Mouse (Mus musculus) kidney, adult 8-10 months (tissue): ENCODE results near the gene Jph3.

ENCODE experiments used
- DNase-seq, 2 experiments: peaks; one replicate each; pipeline ENCODE4 v3.0.0; 2022

Gene Jph3

DNA sequence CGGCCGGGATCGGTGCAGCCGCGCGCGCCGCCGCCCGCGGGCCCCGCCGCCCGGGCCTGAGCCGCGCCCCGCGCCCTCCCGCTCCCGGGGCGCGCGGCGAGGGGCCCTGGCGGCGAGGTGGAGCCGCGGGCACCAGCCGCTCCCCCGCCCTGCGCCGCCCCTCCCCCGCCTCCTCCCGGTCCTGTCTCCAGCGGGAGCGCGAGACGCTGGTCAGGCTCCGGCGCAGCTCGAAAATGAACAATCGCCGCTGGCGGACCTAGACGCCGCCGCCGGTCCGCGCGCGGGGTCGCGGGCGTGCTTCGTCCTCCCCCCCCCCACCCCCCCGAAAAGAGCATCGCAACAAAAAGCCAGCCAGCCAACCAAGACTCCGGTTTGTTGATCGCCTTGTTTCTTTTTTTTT is 747 bp downstream of the Jph3 start:
- no peak for DNase-seq

DNA sequence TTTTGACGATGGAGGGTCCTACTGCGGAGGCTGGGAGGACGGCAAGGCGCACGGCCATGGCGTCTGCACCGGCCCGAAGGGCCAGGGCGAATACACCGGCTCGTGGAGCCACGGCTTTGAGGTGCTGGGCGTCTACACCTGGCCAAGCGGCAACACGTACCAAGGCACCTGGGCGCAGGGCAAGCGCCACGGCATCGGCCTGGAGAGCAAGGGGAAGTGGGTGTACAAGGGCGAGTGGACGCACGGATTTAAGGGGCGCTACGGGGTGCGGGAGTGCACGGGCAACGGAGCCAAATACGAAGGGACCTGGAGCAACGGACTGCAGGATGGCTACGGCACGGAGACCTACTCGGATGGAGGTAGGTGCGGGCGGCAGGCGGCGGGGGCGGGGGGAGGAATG is 1.2 kb downstream of the Jph3 start:
- no peak for DNase-seq

DNA sequence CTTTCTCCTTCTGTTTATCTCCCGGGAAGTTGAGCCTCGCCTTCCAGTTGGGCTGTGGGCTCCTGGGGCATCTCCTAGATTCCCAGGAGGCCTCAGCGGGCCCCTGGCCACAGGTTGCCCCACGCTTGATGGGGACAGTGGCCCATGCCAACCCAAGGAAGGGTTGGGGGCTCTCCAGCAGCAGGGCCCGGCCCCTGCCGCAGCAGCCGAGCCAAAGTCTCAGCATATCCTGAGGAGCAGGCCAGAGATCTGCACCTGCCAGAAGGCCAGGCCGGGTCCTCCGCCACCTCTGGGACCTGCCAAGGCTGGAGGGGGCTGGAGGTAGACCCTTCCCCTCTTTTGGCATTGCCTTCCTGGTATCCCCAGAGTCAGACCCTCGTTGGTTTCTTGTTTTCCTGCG is 1.6 kb downstream of the Jph3 start:
- DNase-seq, result no peak

DNA sequence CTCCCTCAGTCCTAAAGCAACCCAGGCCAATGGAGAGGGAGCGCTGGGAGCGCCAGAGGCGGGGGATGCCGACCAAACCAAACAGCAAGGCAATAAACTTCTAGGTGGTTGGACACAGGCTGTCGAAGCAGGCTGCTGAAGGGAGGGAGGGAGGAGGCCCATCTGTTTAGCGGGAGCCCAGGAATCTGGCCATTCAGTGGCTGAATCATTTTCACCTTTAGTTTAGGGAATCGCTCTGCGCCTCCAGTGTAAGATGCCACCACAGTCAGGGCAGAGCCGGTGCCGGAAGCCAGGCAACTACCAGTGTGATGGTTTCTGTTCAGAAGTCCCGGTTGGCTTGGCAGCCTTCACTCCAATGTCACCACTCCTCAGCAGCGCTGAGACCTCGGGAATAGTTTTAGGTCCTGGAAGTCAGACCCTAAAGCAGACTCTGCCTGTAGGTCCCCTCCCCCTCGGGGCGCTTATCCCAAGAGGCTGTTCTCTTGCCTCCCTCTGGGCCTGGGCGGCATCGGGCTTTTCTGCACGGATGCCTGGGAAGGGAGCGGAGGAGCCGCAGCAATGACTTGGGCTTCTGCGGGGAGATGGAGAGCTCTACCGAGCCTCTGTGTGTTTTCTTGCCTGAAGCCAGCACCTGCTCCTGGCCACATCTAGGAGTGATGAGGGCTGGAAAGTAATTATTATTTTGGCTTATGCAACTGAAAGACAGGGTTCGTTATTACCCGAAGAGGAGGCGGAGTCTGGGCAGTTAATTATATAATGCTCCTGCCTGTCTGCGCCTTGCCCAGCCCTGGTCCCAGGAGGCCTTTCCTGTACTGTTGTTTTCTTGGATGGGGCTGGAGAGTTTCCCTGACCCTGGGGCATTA is 2.3 kb downstream of the Jph3 start:
- DNase-seq, result no peak

DNA sequence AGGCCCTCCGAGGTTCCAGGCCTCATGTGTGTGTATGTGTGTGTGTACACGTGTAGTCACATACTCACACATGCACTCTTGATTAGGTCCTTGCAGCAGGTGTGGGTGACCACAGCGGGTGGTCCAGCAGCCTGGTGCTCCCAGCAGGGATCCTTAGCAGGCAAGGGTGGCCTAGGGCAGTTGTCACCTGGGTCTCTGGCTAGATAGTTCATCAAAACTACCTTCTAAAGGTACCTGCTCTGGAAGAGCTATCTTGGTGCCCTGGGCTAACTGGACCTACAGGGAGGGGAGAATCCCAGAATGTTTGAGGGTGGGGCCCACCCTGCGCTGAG is 2.9 kb downstream of the Jph3 start:
- DNase-seq, result no peak

DNA sequence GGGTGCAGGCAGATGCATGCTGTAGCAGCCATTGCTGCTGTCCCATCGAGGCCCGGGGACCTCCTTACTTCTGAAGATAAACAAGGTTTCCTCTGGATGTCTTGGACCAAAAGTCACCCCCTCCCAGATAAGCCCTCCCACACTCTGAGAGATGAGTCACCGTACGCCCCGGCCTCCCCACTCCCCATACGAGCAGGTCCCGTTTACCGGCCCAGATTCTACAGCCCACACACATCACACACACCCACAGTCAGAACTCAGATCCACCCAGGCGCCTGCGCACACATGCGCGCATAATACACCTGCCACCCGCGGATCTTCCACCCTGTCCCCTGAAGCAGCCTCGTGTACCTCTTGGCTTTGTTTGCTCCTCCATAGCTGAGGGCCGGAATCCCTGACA is 4.8 kb downstream of the Jph3 start:
- no peak for DNase-seq

DNA sequence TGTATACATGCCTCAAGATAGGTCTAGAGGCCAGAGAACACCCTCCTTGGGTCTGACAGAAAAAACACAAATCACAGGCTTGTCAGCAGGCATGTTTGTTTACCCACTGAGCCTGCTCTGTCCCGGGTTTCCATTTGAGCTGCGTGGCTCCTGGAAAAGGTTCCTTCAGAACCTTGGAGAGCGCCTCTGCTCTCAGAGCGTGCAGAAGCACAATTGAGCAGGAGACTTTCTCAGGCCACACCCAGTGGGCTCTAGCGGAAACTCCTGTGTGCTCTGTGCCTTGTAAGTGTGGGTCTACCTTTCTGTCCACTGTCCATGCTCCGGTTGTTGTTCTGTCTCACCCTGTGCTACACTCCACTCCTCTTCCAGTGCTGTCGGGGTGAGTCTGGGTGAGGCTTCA is 6.8 kb downstream of the Jph3 start:
- DNase-seq, result peak in 1 of 2 experiments; percentile 35

DNA sequence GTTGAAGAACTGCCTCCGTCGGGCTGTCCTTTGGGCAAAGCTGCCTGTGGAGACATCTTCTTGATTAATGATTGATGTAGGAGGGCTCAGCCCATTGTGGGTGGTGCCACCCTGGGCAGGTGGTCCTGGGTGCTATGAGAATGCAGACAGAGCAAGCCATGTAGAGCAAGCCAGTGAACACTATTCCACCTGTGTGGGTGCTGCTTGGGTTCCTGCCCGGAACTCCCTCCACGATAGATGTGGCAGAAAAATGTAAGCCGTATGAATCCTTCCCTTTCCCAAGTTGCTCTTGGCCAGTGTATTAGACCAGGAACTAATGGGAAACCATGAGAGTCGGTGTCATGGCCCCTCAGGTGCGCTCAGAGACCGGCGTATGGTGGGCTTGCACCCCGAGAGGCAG is 11.3 kb downstream of the Jph3 start:
- DNase-seq, result no peak

DNA sequence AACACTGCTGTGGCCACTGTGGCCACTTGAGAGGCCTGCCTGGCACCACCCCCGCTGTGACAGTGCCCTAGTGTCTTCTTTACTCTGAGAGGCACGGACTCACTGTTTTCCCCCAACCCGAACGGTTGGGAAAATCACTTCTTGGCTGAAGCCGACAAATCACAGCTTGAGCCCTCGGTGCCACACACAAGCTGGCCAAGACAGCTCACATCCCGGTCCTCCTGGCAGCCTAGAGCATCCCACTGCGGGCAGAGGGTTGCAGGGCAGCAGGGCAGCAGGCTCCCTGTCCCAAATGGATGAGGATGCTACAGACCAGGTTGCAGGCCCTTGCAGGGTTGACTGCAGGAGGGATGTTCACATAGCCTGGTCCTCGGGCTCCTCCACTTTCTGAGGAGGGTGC is 20.1 kb downstream of the Jph3 start:
- no peak for DNase-seq

DNA sequence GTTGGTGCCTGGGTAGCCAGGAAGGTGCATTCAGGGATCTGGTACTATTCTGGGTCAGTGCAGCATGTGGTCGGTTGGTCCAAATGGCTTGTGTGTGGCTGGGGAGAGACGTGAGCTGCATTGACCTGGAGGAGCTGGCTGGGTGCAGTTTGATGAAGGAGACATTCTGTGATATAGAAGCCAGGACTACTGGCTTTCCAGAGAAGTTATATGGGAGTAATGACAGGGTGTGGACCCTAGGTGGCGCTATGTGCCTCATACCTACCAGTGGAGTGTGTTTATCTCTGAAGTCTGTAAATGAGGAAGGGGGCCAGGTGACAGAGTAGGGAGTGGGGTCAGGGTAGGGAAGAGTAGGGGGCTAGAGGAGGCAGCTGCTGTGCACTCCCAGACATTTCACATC is 21.1 kb downstream of the Jph3 start:
- DNase-seq, result no peak

DNA sequence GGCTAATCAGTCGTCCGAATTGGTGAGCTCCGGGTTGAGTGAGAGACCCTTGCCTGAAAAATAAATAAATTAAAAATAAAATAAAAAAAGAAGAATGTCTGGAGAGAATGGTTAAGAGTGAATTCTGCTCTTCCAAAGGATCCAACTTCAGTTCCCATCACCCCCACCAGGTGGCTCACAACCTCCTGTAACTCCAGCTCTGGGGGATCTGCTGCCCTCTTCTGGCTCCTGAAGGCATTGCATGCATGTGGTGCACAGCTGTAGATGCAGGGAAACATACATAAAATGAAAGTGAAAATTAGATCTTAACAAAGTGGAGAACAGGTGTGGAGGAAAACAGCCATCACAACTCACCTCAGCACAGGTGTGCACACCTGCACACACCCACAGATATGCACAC is 22.0 kb downstream of the Jph3 start:
- DNase-seq, result peak; percentile 4 to 64

DNA sequence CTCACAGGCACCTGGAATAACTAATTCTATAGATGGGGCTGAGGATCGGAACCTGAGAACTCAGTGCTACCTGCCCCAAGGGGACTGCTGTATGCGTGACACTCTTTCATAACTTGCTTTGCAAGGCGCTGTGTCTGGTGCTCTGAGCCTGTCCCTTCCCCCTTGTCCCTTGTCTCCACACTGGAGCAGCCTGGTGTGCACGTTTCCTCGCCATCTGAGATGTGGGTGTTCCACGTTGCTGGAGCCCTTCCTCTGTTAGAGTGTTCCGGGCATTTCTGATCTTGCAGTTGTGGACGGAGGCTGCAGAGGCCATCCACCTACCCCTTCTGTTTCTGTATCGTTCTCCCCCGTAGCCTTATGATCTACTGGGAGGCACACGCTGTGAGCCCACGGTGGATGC is 29.0 kb downstream of the Jph3 start:
- DNase-seq, result no peak

DNA sequence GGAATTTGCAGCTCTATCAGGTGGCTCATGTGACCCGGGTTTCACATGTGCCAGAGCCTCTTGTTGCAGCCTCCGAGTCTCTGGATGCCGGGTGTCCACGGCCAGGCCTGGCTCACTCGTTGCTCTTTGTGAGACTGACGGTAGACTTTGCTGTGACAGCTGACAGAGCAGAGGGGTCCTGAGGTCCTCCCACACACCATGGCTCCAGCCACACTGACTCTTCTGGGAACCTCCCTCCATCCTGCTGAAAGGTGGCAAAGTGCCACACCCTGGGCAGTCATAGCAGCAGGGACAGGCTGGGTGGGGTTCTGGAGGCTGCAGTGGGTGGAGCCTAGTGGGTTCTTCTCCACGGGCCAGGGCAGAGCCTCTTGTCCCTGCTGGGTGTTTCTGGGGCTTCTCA is 31.1 kb downstream of the Jph3 start:
- no peak for DNase-seq

DNA sequence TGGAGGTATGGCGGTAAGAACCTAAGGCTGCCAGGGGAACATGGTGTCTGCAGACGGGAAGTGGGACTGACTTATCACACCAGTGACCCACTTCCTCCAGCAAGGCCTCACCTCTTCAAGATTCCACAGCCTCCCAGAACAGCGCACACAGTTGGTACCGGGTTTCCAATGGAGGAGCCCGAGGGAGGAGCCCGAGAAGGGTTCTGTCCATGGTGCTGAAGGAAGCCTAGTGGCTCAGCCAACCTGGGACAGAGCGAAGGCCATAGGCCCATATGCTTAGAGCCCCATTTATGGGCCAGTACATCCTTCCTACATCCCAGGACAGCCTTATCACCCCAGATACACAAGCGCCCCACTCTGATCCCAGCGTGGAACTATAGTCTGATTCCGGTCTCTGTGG is 32.1 kb downstream of the Jph3 start:
- peak in 1 of 2 experiments; percentile 9 for DNase-seq

DNA sequence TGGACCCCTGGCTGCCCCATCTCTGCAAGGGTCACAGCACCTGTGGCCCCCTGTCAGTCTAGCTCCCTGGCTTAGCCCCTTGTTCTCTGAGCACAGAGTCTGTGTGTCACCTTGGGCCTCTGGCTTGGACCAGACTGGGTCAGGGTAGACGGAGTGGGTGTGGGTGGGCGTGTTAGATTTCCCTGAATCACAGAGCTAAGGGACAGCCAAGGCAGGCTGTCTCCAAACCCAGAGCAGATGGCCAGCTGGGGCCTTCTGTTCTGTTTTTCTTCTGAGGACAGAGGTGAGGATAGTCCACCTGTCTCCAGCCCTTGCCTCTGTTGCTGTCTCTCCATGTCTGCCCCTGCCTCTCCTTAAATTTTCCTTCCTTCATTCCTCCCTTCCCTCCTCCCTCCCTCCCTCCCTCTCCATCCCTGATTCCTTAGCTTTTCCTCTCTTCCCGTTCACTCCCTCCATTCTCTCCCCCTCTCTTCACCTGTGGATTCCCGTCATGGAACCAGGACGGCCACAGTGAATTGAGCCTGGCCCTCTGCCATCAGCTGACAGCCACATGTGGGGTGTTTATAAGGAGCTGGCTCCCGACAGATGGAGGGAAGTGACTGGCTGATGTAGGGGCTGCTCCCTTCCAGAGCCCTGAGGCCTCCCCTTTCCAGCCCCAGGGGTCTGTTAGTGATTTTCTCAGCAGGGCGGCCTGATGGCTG is 33.7 kb downstream of the Jph3 start:
- no peak for DNase-seq

DNA sequence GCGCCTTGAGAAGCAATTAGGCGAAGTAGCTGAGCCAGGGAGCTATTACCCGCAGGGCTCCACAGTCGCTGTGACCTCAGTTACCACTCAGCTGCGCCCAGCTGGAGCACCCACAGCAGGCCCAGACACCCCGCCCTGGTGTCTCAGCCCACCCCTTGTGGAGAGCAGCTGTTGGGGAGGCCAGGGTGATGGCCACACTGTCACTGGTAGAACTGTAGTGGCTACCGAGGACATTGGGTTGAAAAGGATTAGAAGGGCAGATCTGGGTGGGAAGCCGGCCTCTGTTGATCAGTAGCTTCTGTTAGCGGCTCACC is 34.2 kb downstream of the Jph3 start:
- DNase-seq, result no peak

DNA sequence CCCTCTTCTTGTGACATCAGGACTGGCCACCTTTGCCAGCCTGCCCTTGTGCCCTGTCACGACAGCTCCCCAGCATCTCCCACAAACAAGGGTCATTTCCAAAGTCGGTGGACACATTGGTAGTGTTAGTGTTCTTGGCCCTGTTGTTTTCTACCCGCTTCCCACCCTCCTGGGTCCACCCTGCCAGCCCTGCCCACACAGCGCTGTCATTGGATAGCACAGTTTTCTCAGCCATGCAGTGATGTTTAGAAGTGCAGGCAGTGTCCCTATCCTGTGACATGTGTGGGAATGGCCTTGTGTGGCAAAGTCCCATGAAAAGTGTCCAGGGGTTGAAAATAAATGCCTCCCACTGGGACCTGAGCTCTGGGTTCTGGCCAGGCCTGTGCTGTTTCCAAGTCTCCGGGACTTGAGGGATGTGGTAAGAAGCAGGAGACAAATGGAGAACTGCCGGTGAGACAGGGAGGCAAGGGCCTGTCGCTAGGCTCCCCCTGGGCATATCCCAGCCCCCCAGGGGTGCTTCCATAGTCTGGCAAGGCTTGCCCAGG is 36.2 kb downstream of the Jph3 start:
- no peak for DNase-seq

DNA sequence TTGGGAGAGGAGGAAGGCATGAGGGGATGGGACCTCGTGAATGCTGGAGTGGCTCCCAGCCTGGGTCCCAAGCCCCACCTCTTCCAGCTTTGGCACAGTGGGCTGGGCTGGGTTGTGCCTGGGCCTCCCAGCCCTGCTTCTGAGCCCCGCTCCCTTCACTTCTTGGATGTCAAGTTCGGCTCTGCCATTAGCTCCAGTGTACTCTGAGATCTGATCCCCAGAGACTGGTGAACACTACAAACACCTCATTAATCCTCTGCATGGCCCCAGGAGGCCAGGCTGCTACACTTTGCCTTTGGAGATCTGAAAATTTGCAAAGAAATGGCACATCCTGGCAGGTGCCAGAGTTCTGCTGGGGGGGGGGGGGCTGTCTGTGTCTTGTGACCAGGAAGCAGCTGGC is 39.7 kb downstream of the Jph3 start:
- no peak for DNase-seq

DNA sequence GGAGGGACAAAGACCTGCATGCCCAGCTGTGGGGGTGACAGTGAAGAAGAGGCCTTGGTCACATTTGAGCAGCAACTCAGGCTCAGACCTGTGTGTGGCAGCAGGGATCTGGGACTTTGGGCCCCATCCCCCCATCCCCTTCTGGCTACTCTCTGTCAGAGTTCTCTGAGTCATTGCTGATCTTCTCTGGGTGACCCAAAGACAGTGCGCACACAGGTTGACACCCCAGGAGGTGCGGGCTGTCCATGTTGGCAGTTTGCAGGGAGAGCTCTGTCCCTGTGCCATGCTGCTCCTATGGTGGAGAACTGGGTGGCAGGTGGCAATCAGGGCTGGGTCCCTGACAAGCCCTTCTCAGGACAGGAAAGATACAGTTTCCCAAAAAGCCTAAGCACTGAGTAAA is 40.2 kb downstream of the Jph3 start:
- DNase-seq, result no peak

DNA sequence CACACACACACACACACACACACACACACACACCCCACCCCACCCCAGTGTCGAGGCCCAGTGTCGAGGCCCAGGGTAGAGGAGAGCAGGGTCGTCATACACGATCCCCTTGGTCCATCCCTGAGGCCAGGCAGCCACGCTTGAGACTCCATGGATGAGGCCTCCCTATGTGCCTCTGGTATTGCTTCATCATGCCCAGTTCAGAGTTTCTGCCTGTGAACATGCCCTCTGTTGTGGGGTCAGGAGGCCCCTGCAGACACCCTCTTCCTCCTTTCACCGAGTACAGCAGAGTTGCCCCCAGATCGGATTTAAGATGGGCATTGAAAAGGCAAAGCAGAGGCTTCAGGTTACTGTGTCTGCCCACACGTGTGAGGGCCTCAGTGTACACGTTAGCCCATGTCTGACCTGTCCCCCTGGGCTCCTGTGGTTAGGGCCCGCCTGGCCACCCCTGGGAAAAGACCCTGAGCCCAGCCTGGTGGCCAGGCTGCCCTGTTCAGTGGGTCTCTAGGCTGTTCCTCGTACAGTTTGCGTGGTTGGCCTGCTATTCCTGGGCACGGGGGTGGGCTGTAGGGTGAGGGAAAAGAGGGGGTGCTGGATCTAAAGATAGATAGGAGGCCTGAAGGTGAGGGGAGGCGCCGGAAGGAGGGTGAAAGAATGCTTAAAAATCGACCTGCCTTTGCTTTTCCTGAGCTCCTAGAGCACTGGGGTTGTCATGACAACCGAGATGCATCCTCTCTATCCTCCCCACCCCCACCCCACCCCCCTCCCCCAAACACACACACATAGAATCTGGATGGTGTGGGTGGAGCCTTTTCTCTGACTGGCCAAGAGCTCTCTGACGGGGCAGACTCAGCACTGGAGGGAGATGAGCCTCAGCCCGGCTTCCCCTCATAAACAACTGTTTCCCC is 41.7 kb downstream of the Jph3 start:
- DNase-seq, result no peak

DNA sequence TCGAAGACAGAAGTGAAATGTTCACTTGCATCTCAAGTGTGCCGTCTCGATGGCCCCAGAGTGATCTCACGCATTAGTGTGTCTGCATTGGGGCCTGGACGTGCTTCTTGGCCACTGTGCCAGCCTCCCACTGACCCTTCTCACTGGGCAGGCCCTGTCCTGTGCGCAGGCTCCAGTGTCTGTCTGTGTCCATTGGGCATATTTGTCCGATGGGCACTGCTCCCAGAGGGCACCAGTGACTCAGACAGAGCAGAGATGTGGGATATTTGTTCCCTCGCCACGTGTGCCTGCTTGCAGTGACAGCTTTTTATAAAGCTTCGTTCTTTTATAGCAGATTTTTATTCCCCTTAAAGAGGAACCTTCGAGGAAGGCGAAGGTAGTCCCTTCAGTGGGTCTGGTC is 44.5 kb downstream of the Jph3 start:
- DNase-seq, result no peak

DNA sequence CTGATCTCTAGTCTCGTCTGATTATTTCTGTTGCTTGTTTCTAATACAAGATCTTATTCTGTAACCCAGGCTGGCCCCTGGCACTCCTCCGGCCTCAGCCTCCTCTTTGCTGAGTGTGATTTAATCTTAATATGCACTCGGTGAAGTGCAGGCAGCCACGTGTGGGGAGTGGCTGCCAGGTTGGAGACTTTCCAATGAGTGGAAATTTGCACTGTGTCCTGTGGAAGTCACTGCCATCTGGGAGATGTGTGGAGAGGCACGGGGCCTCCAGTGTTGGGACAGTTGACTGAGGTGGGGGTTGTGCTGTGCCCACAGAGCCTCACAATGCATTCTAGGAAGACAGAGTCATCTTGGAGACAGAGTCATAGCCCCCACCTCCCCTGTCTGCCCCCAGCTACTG is 53.1 kb downstream of the Jph3 start:
- DNase-seq, result no peak

DNA sequence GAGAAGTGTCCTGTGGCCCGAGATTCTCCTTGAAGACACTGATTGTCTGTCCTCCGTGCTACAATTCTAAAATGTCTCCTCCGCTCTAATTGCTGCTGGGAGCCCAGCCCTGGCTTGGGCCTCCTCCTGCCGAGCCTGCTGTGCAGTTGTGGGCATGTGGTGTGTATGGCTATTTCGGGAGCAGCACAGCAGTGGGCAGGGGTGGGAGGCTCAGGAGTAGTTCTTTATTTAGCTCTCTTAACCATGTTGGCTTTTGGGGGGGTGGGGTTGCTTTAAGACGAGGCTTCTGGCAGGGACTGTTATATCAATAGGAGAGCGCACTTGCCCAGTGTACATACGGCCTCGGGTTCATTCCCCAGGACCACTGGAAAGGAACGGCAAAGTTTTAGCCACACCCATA is 57.1 kb downstream of the Jph3 start:
- no peak for DNase-seq

DNA sequence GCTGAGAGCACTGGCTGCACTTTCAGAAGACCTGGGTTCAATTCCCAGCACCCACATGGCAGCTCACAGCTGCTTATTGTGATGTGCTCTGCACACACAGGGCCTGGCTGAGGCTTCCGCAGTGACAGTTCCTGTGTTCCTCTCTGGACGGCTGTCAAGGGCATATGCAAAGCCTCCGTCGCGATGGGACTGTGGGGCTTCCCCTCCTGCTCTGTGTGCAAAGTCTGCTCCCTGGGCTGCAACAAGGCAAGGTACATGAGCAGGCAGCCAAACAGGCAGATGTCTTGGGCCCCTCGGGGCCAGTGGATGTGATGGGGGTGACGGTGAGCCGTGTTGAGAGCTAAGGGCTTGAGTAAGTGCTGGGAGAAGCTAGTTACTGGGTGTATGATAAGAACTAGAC is 59.4 kb downstream of the Jph3 start:
- no peak for DNase-seq
